Mouse (Mus musculus) heart, embryonic 12.5 days (tissue): ENCODE measurements around the gene Ccdc74a. TPM values are rescaled to one million over a fixed set of nuclear protein-coding genes. Genes with fewer than 3 reads are reported as not detected.
"Not testable (repeated sequence)": the region's sequence is repeated elsewhere in the genome, so short reads cannot be mapped to it uniquely, and the experiment has no call there.

Experiments used
- ATAC-seq: fragments of 200-750 bp; cut with Nextera tagmentation; 2 replicates; pipeline ENCODE4 v1.8.0; 2017; ENCODE audit warnings: moderate TSS enrichment, moderate library complexity; ENCODE audit not compliant: insufficient number of reproducible peaks, low FRiP score
- H3K27ac ChIP-seq: fragments of 300-500 bp; sonication (generic); 2 replicates; pipeline ENCODE4 v1.5.1; 2016; ENCODE audit warnings: mild to moderate bottlenecking, moderate library complexity; ENCODE audit not compliant: poor library complexity, severe bottlenecking
- H3K27me3 ChIP-seq: fragments of 300-500 bp; sonication (generic); replicated peaks from 2 replicates; pipeline ENCODE4 v1.6.1; 2016; ENCODE audit warnings: mild to moderate bottlenecking, moderate library complexity
- H3K36me3 ChIP-seq: fragments of 300-500 bp; sonication (generic); 2 replicates; pipeline ENCODE4 v1.6.1; 2016; ENCODE audit warnings: mild to moderate bottlenecking, moderate library complexity
- H3K4me1 ChIP-seq: fragments of 300-500 bp; sonication (generic); replicated peaks from 2 replicates; pipeline ENCODE4 v1.6.1; 2016; ENCODE audit warnings: mild to moderate bottlenecking
- H3K4me2 ChIP-seq: fragments of 300-500 bp; sonication (generic); 2 replicates; pipeline ENCODE4 v1.6.1; 2016; ENCODE audit warnings: mild to moderate bottlenecking, moderate library complexity
- H3K4me3 ChIP-seq: fragments of 300-500 bp; sonication (generic); 2 replicates; pipeline ENCODE4 v1.5.1; 2016; ENCODE audit warnings: mild to moderate bottlenecking
- H3K9ac ChIP-seq: fragments of 300-500 bp; sonication (generic); 2 replicates; pipeline ENCODE4 v1.6.1; 2016; ENCODE audit warnings: mild to moderate bottlenecking, moderate library complexity
- H3K9me3 ChIP-seq: fragments of 300-500 bp; sonication (generic); replicated peaks from 2 replicates; pipeline ENCODE4 v1.6.1; 2016; ENCODE audit warnings: mild to moderate bottlenecking, moderate library complexity
- WGBS: fragments of 180-500 bp; shearing (Covaris S2); methylation state at CpG from one replicate; pipeline ENCODE4 v1.1.7; 2016; 5-methylcytosine and 5-hydroxymethylcytosine counted together
- polyA plus RNA-seq: library from polyadenylated mRNA; unstranded; fragments of >200 nt; fragmentation: Nextera tagmentation; extraction: Ambion mirVana; gene quantifications from 2 replicates; pipeline ENCODE4 v1.2.1, GENCODE M21; 2016

The Ccdc74a gene
- polyA plus RNA-seq: 4.4 and 5.5 TPM in 2 replicates

DNA sequence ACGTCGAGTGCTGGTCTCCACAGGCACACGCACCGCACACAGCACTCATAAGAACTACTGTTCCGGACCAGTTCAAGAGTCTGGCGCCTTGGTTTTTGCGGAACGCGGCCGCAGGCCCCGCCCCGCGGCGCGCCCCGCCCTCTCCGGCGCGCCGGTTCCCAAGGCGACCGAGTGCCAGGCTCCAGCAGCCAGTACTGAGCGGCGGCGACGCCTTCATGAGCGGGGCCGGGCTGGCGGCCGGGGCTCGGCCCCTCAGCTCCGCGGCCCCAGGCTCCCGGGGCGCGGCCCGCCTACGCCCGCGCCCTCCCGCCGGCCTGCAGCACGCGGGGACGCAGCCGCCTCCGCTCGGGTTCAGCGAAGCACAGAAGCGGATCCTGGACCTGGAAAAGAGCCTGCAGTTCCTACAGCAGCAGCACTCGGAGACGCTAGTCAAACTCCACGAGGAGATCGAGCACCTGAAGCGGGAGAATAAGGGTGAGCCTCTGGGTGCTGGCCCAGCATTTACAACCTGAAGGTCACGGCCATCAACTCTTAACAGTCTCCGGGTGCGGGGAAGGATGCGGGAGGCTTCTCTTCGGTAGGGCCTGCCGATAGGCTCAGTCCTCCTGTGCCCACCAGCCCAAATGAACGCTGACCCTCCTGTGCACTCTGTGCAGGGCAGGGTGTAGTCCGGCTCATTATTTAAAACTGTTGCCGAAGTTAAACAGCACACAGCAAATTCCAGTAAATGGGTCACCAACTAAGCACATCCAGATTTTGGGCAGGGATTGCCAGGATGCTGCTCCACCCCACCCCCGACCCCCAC lies at the start of gene Ccdc74a:
Ccdc74a (plus strand) TSS at position 161 of the 805 bp plus-strand sequence.
- no peak within 1 kb of the TSS for H3K27ac ChIP-seq
- no peaks in the 10 kb centered on the region for H3K9me3 ChIP-seq
- H3K4me2 ChIP-seq: peak within 1 kb of the TSS; percentile 88
- H3K27me3 ChIP-seq: no peaks in the 10 kb centered on the region
- ATAC-seq: peak; percentile 96
- H3K4me1 ChIP-seq: peaks cover 13% of the 10 kb centered on the region
- H3K36me3 ChIP-seq: peaks cover 51% of the 10 kb centered on the region
- 3% methylated on average over 65 of the region's 65 CpGs for WGBS
- H3K9ac ChIP-seq: peak within 1 kb of the TSS; percentile 70
- H3K4me3 ChIP-seq: peak within 1 kb of the TSS; percentile 51

DNA sequence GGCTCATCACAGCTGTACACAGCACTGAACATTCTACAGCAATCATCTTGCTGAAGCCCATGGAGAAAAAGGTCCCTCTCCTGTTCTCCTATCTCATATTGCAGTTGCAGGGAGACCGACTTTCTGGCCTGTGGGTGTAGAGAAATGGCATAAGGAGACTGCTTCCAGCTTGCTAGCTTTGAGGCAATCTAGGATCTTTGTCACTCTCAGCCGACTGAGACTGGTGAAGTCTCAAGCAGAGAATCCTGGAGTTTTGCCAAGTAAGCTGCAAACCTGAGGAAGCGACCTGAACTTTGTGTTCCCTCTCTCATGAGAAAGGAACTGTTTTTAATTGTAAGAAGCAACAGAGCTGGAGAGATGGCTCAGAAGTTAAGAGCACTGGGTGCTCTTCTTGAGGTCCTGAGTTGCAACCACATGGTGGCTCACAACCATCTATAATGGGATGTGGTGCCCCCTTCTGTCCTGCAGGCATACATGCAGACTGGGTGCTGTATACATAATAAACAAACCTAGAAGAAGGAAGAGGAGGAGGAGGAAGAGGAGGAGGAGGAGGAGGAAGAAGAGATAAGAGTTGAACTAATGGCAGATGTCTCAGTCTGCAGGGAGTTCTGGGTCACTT lies 45.2 kb upstream of the Ccdc74a start:
- ATAC-seq: no peak
- H3K27me3 ChIP-seq: no peaks in the 10 kb centered on the region
- no peaks in the 10 kb centered on the region for H3K36me3 ChIP-seq
- H3K9me3 ChIP-seq: no peaks in the 10 kb centered on the region
- H3K4me2 ChIP-seq: no peak overlapping the region
- H3K9ac ChIP-seq: no peak overlapping the region
- H3K27ac ChIP-seq: no peak overlapping the region
- WGBS: 44% methylated on average over 3 of the region's 3 CpGs
- H3K4me1 ChIP-seq: no peaks in the 10 kb centered on the region
- no peak overlapping the region for H3K4me3 ChIP-seq

DNA sequence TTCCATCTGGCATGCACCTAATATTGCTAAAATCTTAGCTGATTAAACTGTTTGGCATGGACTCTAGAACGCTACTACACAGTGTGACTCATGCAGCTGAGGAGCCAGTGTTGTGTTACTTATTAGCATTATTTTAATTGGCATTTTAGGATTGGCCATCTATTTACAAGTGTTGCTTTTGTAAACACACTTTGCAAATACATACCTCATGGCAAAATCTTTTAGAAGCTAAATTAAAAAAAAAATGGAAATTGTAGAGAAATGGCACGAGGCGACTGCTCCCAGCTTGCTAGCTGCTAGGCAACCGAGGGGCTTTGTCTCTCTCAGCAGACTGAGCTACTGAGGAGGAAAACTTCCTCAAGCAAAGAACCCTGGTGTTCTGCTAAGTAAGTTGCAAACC lies 41.3 kb upstream of the Ccdc74a start:
- Histone ChIP-seq H3K4me2 (no peak overlapping the region), H3K4me3 (no peak overlapping the region), H3K9ac (no peak overlapping the region), H3K36me3 (no peaks in the 10 kb centered on the region), H3K4me1 (no peaks in the 10 kb centered on the region), H3K9me3 (0 out of 2 replicates have a peak, but pooled peaks cover 9% of the 10 kb centered on the region), H3K27ac (no peak overlapping the region), H3K27me3 (no peaks in the 10 kb centered on the region)
- 70% methylated on average over 4 of the region's 4 CpGs for WGBS
- no peak for ATAC-seq

DNA sequence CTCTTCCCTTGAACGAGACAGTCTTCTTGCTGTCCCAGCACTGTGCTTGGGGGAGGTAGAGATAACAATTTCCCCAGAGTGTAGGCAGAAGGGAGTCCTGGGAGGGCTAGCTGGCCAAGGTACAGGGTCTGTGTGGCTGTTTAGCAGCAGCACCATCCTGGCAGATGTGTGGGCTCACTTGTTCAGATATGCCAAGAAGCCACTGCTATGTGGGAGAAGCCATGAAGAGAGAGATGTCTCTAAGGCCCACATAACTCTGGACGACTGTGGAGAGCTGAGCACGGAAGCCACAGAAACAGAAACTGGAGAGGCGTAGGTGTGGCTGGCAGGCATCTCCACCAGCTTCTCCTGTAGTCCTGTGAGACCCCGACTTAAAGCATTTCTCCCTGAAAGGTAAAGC lies 40.6 kb upstream of the Ccdc74a start:
- WGBS: 64% methylated on average over 5 of the region's 5 CpGs
- no peaks in the 10 kb centered on the region for H3K36me3 ChIP-seq

DNA sequence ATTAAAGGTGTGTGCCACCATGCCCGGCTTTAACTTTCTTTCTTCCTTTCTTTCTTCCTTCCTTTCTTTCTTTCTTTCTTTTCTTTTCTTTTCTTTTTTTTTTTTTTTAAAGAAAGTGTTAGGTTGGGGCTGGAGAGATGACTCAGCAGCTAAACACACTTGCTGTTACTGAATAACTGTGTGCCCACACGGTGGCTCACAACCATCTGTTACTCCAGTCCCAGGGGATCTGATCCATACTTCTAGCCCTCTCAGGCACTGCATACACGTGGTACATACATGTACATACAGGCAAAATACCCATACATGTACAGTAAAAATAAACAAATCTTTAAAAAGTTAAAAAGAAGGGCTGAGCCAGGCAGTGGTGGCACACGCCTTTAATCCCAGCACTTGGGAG lies 34.9 kb upstream of the Ccdc74a start:
- H3K4me3 ChIP-seq: no peak overlapping the region
- no peaks in the 10 kb centered on the region for H3K27me3 ChIP-seq
- WGBS: 59% methylated on average over 4 of the region's 4 CpGs
- H3K36me3 ChIP-seq: no peaks in the 10 kb centered on the region
- no peak for ATAC-seq
- H3K4me2 ChIP-seq: no peak overlapping the region
- no peak overlapping the region for H3K9ac ChIP-seq
- H3K27ac ChIP-seq: no peak overlapping the region
- peaks cover 16% of the 10 kb centered on the region for H3K9me3 ChIP-seq
- no peaks in the 10 kb centered on the region for H3K4me1 ChIP-seq

More for the DNA sequence above, 40.6 kb upstream of the Ccdc74a start:
- Histone ChIP-seq H3K4me2 (no peak overlapping the region), H3K4me1 (no peaks in the 10 kb centered on the region), H3K9me3 (peaks cover 15% of the 10 kb centered on the region), H3K9ac (no peak overlapping the region), H3K4me3 (no peak overlapping the region), H3K27ac (no peak overlapping the region), H3K27me3 (no peaks in the 10 kb centered on the region)
- no peak for ATAC-seq

DNA sequence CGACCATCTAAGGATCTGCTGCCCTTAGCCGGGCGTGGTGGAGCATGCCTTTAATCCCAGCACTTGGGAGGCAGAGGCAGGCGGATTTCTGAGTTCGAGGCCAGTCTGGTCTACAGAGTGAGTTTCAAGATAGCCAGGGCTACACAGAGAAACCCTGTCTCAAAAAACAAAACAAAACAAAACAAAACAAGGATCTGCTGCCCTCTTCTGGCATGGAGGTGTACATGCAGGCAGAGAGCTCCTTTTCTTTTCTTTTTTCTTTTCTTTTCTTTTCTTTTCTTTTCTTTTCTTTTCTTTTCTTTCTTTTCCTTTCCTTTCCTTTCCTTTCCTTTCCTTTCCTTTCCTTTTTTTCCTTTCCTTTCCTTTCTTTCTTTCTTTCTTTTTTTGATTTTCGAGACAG lies 31.5 kb upstream of the Ccdc74a start:
- H3K27me3 ChIP-seq: not testable (repeated sequence)

DNA sequence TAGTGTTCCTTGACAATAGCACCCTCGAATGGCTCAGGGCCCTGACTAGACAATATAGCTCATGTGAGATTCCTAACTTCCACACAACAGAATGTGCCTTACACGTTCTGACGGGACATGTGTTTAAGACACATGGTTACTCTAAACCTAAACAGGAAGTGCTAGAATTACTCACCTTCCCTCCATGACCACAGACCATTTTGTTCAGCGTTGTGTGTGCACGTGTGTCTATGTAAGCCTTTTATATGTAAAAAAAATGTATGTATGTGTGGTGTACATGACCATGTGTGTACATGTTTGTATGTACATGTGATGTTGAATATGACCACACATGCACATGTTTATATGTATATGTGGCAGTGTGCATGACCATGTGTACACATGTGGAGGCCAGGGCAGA lies 30.1 kb upstream of the Ccdc74a start:
- H3K27me3 ChIP-seq: peaks cover 6% of the 10 kb centered on the region; the same call in 1 of the 2 replicates
- H3K4me2 ChIP-seq: no peak overlapping the region
- no peak overlapping the region for H3K4me3 ChIP-seq
- peaks cover 9% of the 10 kb centered on the region for H3K4me1 ChIP-seq
- no peak overlapping the region for H3K9ac ChIP-seq
- ATAC-seq: no peak
- no peak overlapping the region for H3K27ac ChIP-seq
- WGBS: 79% methylated on average over 5 of the region's 5 CpGs
- no peaks in the 10 kb centered on the region for H3K9me3 ChIP-seq
- H3K36me3 ChIP-seq: no peaks in the 10 kb centered on the region

More for the DNA sequence above, 31.5 kb upstream of the Ccdc74a start:
- H3K4me3 ChIP-seq, H3K9ac ChIP-seq, H3K4me1 ChIP-seq, ATAC-seq, H3K9me3 ChIP-seq, H3K27ac ChIP-seq, H3K36me3 ChIP-seq, H3K4me2 ChIP-seq: not testable (repeated sequence)
- 90% methylated on average over 6 of the region's 6 CpGs for WGBS

DNA sequence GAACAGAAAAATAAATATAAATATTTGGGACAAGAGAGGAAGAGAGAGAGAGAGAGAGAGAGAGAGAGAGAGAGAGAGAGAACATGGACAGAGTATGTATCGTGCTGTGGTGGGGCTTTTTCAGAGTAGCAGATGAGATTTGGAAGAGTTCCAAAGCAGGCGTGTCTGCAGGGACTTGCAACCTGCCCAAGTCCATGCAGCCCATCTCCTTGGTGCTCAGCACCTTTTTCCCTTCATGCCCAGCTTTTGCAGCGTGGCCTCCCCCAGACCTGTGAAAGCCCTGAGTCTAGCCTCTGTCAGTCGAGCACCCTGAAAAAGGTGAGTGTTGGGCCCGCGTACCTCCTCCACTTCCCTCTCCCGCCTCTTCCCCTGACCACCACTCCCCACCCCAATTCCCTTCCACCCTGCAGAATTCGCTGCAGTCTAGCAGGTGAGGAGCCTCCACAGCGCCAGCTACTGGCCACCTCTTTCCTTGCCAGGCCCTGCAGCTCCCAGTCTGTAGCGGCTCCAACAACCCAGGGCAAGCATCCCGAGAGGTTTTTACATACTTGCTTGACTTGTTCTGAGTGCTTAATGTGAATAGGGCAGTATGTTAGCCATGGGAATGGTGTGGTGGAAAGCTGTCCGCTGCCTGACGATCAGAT lies 28.2 kb upstream of the Ccdc74a start:
- H3K27ac ChIP-seq: no peak overlapping the region
- ATAC-seq: 0 out of 2 replicates have a peak, but pooled peaks have one; percentile 41
- H3K4me1 ChIP-seq: peaks cover 9% of the 10 kb centered on the region
- peaks cover 16% of the 10 kb centered on the region for H3K36me3 ChIP-seq
- H3K4me3 ChIP-seq: no peak overlapping the region
- H3K27me3 ChIP-seq: peaks cover 6% of the 10 kb centered on the region; the same call in 1 of the 2 replicates
- peak overlapping the region; percentile 14 for H3K4me2 ChIP-seq
- H3K9me3 ChIP-seq: no peaks in the 10 kb centered on the region
- H3K9ac ChIP-seq: no peak overlapping the region
- 12% methylated on average over 13 of the region's 13 CpGs for WGBS

DNA sequence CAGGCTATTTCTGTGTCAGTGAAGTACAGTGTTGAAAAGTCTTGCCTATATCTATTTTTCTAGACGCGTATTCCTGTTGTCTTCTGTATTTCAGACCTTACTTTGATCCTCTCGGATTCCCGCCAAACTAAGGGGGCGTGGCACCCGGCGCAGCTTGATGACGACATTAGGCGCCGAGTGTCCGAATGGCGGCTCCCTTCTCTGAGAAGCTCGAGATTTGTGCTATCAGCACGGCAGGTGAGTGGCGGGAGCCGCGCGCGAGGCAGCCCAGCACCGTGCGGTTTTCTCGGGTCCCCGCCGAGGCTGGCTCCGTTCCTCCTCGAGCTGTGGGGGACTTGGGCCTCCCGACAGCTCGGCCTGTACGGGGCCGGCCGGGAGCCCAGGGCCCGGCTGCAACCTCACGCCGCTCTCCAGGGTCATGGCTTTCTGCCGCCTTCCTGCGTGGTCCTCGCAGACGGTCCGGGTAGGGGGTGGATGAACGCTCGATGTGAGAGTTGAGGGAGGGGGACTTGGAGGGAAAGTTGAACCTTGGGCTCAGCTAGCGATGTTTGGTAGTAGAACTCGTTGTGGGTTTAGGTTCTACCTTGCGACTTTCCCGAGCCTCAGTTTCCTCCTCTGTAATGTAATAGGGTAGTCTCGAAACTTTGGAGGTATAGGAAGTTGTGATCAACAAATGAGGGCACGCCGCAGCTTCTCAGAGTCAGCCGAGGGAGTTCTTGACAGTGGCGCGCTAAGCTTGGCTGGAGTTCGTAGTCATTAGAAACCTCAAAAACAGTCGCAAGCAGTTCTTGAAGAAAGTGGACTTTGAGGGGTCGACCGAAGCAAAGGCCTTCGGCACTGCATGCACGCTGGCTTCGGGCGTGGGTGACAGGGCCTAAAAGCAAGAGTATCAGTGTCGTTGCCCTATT lies 26.8 kb upstream of the Ccdc74a start, which contains the start of gene Smpd4:
Smpd4 (plus strand) TSS at position 157 of the 908 bp plus-strand sequence.
- peaks cover 6% of the 10 kb centered on the region; the same call in 1 of the 2 replicates for H3K27me3 ChIP-seq
- no peaks in the 10 kb centered on the region for H3K9me3 ChIP-seq
- H3K9ac ChIP-seq: peak within 1 kb of the TSS; percentile 91
- peak within 1 kb of the TSS; percentile 96 for H3K4me2 ChIP-seq
- peak within 1 kb of the TSS; percentile 99 for H3K4me3 ChIP-seq
- peak; percentile 82 for ATAC-seq
- 2% methylated on average over 60 of the region's 60 CpGs for WGBS
- H3K4me1 ChIP-seq: peaks cover 9% of the 10 kb centered on the region
- peaks cover 27% of the 10 kb centered on the region for H3K36me3 ChIP-seq
- no peak within 1 kb of the TSS for H3K27ac ChIP-seq

DNA sequence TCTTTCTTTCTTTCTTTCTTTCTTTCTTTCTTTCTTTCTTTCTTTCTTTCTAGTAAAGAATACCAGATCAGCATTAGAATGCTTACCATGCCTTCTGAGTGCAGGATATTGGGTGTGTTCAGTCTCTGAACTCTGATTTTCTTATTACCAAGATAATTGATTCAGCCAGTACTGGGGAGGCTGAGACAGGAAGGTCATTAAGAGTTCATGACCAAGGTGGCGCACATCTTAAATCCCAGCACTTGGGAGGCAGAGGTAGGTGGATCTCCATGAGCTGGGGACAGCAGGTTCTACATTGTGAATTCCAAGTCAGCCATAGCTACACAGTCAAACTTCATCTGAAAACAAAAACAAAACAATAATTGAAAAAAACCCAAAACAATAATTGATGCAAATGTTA lies 24.3 kb upstream of the Ccdc74a start:
- H3K27me3 ChIP-seq: peaks cover 3% of the 10 kb centered on the region; the same call in 1 of the 2 replicates
- H3K9me3 ChIP-seq: no peaks in the 10 kb centered on the region
- ATAC-seq: no peak
- H3K36me3 ChIP-seq: peaks cover 46% of the 10 kb centered on the region
- no peak overlapping the region for H3K4me3 ChIP-seq
- 86% methylated on average over 1 of the region's 1 CpGs for WGBS
- H3K9ac ChIP-seq: no peak overlapping the region
- H3K4me2 ChIP-seq: no peak overlapping the region
- H3K27ac ChIP-seq: no peak overlapping the region
- peaks cover 9% of the 10 kb centered on the region for H3K4me1 ChIP-seq
